In genomic region chr10:63424475-63424814, GRCm38 (mm10) we compare ENCODE assay signal across 10 mouse cellular contexts. TPM values are rescaled to one million over a fixed set of nuclear protein-coding genes. Genes with fewer than 3 reads are reported as not detected.
DNase-seq lines count a peak whose midpoint lies in the region; ATAC-seq and TF ChIP-seq lines count a peak whose summit lies in the region.
"Had no signal": no experiment of that assay in that cellular context is flagged by ENCODE, and none has a peak within 500 bp of the region (broad histone marks: within the 10 kb centered on the region; RNA-seq: fewer than 3 reads in every experiment).

No protein-coding gene starts in this region.

- TF ChIP-seq EP300 in CH12.LX (IDR thresholded peaks at IDR 0.05; ENCODE audit: low read length) = no peak

- H3K79me2 ChIP-seq in CH12.LX (replicated peaks; ENCODE audit: control insufficient read depth, extremely low read depth, insufficient read depth, poor library complexity, severe bottlenecking) = no peaks in the 10 kb centered on the region

- ATAC-seq in kidney, embryonic 15.5 days (replicated peaks; ENCODE audit: low FRiP score) = no peak
- ATAC-seq in cerebellum, adult (ENCODE audit: insufficient number of reproducible peaks, low FRiP score, low TSS enrichment) = no peak

- 0 out of 2 replicates have a peak, but pooled peaks cover 3% of the 10 kb centered on the region for H3K4me1 ChIP-seq in kidney, embryonic 15.5 days
- H3K4me1 ChIP-seq in CH12.LX (ENCODE audit: control insufficient read depth in 1 of 2, insufficient read depth in 2 of 2) = peaks cover 0 to 22% of the 10 kb centered on the region in 2 experiments; a peak in 3 of 4 replicates
- H3K4me1 ChIP-seq in forebrain, embryonic 10.5 days = peaks cover 6% of the 10 kb centered on the region; the same call in 1 of the 2 replicates

- peak; percentile 18 for DNase-seq in kidney, adult 18-20 months
- DNase-seq in CH12.LX (ENCODE audit: extremely low read depth) = peak; percentile 57
- DNase-seq in adrenal gland, postnatal 10 days = peak; percentile 57
- DNase-seq in kidney, postnatal 4 days = peak; percentile 20 to 48
- DNase-seq in spleen, adult 12 weeks (ENCODE audit: low spot score) = peak; percentile 25
- no peak for DNase-seq in forebrain, embryonic 10.5 days (ENCODE audit: extremely low spot score, low spot score)

- no peak overlapping the region for H3K4me2 ChIP-seq in kidney, embryonic 15.5 days
- no peak overlapping the region; the same call in 1 of the 2 replicates for H3K4me2 ChIP-seq in CH12.LX (ENCODE audit: insufficient read depth, low read depth, poor library complexity, severe bottlenecking)

- no peak overlapping the region for H3K9ac ChIP-seq in kidney, embryonic 15.5 days
- H3K9ac ChIP-seq in CH12.LX (ENCODE audit: insufficient read depth, low read depth) = no peak overlapping the region

- TF ChIP-seq POLR2A in CH12.LX (IDR thresholded peaks at IDR 0.05; ENCODE audit: low read depth, low read length) = no peak

- peak in 1 of 2 experiments; percentile 80; a peak in 2 of 4 replicates for TF ChIP-seq CTCF in CH12.LX (conservative IDR thresholded peaks at IDR 0.05 in 1 of 2, IDR thresholded peaks at IDR 0.05 in 1 of 2; ENCODE audit: low read depth in 2 of 2, low read length in 2 of 2)

- no peaks in the 10 kb centered on the region for H3K27me3 ChIP-seq in kidney, embryonic 15.5 days
- no peaks in the 10 kb centered on the region for H3K27me3 ChIP-seq in CH12.LX (replicated peaks)
- H3K27me3 ChIP-seq in forebrain, embryonic 10.5 days (ENCODE audit: poor library complexity, severe bottlenecking) = no peaks in the 10 kb centered on the region

- no peak overlapping the region for H3K27ac ChIP-seq in kidney, embryonic 15.5 days
- H3K27ac ChIP-seq in CH12.LX (ENCODE audit: insufficient read depth, low read depth) = no peak overlapping the region
- H3K27ac ChIP-seq in forebrain, embryonic 10.5 days = no peak overlapping the region

- H3K9me3 ChIP-seq in kidney, embryonic 15.5 days (replicated peaks) = no peaks in the 10 kb centered on the region
- H3K9me3 ChIP-seq in CH12.LX (replicated peaks; ENCODE audit: low read length) = no peaks in the 10 kb centered on the region
- no peaks in the 10 kb centered on the region for H3K9me3 ChIP-seq in forebrain, embryonic 10.5 days

- dilution Hi-C loops in CH12.LX (cut with MboI; ENCODE audit: extremely low pct_ligation_motif_present, extremely low pct_unique_long_range_greater_than_20kb, low sequenced_read_pairs) = no loop called here

- no peak overlapping the region for H3K4me3 ChIP-seq in kidney, embryonic 15.5 days (replicated peaks)
- H3K4me3 ChIP-seq in CH12.LX (replicated peaks in 1 of 3; ENCODE audit: low read depth in 2 of 3, low read length in 2 of 3, poor library complexity in 1 of 3) = no peak overlapping the region
- no peak overlapping the region for H3K4me3 ChIP-seq in forebrain, embryonic 10.5 days

- TF ChIP-seq RAD21 in CH12.LX (IDR thresholded peaks at IDR 0.05; ENCODE audit: low read depth, low read length) = peak; percentile 48

- in situ Hi-C loops in CH12.LX (cut with MboI; ENCODE audit: low pct_ligation_motif_present, low pct_unique_long_range_greater_than_20kb, low sequenced_read_pairs) = no loop called here

- H3K36me3 ChIP-seq in kidney, embryonic 15.5 days = no peaks in the 10 kb centered on the region
- H3K36me3 ChIP-seq in CH12.LX (replicated peaks in 1 of 2; ENCODE audit: control insufficient read depth in 1 of 2, insufficient read depth in 1 of 2, low read length in 1 of 2) = no peaks in the 10 kb centered on the region
- H3K36me3 ChIP-seq in forebrain, embryonic 10.5 days (replicated peaks) = no peaks in the 10 kb centered on the region

TF ChIP-seq in CH12.LX, 34 proteins besides CTCF, POLR2A, EP300 and RAD21:
- 0 out of 2 replicates have a peak, but pooled peaks have one; percentile 22 for TF ChIP-seq HCFC1 (IDR thresholded peaks at IDR 0.05; ENCODE audit: low read depth, low read length)
- TF ChIP-seq SMC3 (IDR thresholded peaks at IDR 0.05; ENCODE audit: low read depth, low read length) = peak; percentile 46
- TF ChIP-seq MYC (IDR thresholded peaks at IDR 0.05; ENCODE audit: low read depth, low read length) = peak; percentile 91
- no peak for TF ChIP-seq MXI1 (IDR thresholded peaks at IDR 0.05; ENCODE audit: low read depth, low read length)
- TF ChIP-seq ELF1 (IDR thresholded peaks at IDR 0.05; ENCODE audit: low read depth, low read length) = peak; percentile 73
- TF ChIP-seq POLR2AphosphoS2 (IDR thresholded peaks at IDR 0.05; ENCODE audit: low read depth, low read length) = no peak
- 0 out of 2 replicates have a peak, but pooled peaks have one; percentile 29 for TF ChIP-seq TCF12 (IDR thresholded peaks at IDR 0.05; ENCODE audit: low read depth, low read length)
- peak; percentile 59 for TF ChIP-seq MAX (IDR thresholded peaks at IDR 0.05; ENCODE audit: low read length)
- no peak for TF ChIP-seq E2F4 (IDR thresholded peaks at IDR 0.05; ENCODE audit: insufficient replicate concordance, low read depth, low read length)
- TF ChIP-seq JUND (conservative IDR thresholded peaks at IDR 0.05; ENCODE audit: low read depth, low read length) = no peak
- peak; percentile 83 for TF ChIP-seq ZNF384 (IDR thresholded peaks at IDR 0.05; ENCODE audit: low read depth, low read length)

RNA-seq across cellular contexts. Expression of gene Gm7075, which starts 2.9 kb away (rescaled TPM):
- polyA plus RNA-seq in kidney, embryonic 15.5 days (2015; fragmentation: Nextera tagmentation; extraction: Ambion mirVana) = not detected in 2 replicates
- total RNA-seq in CH12.LX (2012; rRNA removed) (not detected in 2 replicates), CH12.LX (2014; rRNA removed) (not detected in 2 replicates)
- not detected in 2 replicates for polyA plus RNA-seq in CH12.LX (2012; ENCODE audit: insufficient read length, low read depth)
- total RNA-seq in adrenal gland, postnatal 10 days (2021) = not detected
- polyA plus RNA-seq in forebrain, embryonic 10.5 days (2016; fragmentation: Nextera tagmentation; extraction: Ambion mirVana) = not detected in 2 replicates
- total RNA-seq: left cerebral cortex, postnatal 10 days had no signal
- polyA plus RNA-seq: embryonic facial prominence, embryonic 14.5 days had no signal

RNA-seq across cellular contexts. Expression of gene Ctnna3, which starts 5.5 kb away (rescaled TPM):
- 0.53 and 0.59 TPM in 2 replicates for polyA plus RNA-seq in kidney, embryonic 15.5 days (2015; fragmentation: Nextera tagmentation; extraction: Ambion mirVana)
- not detected in 2 replicates for total RNA-seq in CH12.LX (2012; rRNA removed)
- total RNA-seq in CH12.LX (2014; rRNA removed) = 0.09 TPM in 1 of 2 replicates, not detected in the other
- polyA plus RNA-seq in CH12.LX (2012; ENCODE audit: insufficient read length, low read depth) = not detected in 2 replicates
- 1 to 10 TPM; 2.1 to 3.5 TPM for total RNA-seq in adrenal gland, postnatal 10 days (2021)
- 0.05 and 0.16 TPM in 2 replicates for polyA plus RNA-seq in forebrain, embryonic 10.5 days (2016; fragmentation: Nextera tagmentation; extraction: Ambion mirVana)

RNA-seq across cellular contexts. Expression of gene Dnajc12, which starts 42.2 kb away (rescaled TPM):
- 12.3 and 12.5 TPM in 2 replicates for polyA plus RNA-seq in kidney, embryonic 15.5 days (2015; fragmentation: Nextera tagmentation; extraction: Ambion mirVana)
- total RNA-seq in CH12.LX (2012; rRNA removed) (3.7 and 3.8 TPM in 2 replicates), CH12.LX (2014; rRNA removed) (0.83 and 2.4 TPM in 2 replicates)
- polyA plus RNA-seq in CH12.LX (2012; ENCODE audit: insufficient read length, low read depth) = 1.3 and 1.5 TPM in 2 replicates
- total RNA-seq in adrenal gland, postnatal 10 days (2021) = 10 to 100 TPM; 14.6 to 15.9 TPM
- 9.6 and 9.9 TPM in 2 replicates for polyA plus RNA-seq in forebrain, embryonic 10.5 days (2016; fragmentation: Nextera tagmentation; extraction: Ambion mirVana)

RNA-seq across cellular contexts. Expression of gene Sirt1, which starts 42.9 kb away (rescaled TPM):
- polyA plus RNA-seq in kidney, embryonic 15.5 days (2015; fragmentation: Nextera tagmentation; extraction: Ambion mirVana) = 5.9 and 6.1 TPM in 2 replicates
- 11.5 and 15.6 TPM in 2 replicates for total RNA-seq in CH12.LX (2012; rRNA removed)
- 24.7 and 28.9 TPM in 2 replicates for total RNA-seq in CH12.LX (2014; rRNA removed)
- polyA plus RNA-seq in CH12.LX (2012; ENCODE audit: insufficient read length, low read depth) = 15.7 and 17.4 TPM in 2 replicates
- total RNA-seq in adrenal gland, postnatal 10 days (2021) = 10 to 100 TPM; 17.3 to 17.5 TPM
- 5.4 and 6.8 TPM in 2 replicates for polyA plus RNA-seq in forebrain, embryonic 10.5 days (2016; fragmentation: Nextera tagmentation; extraction: Ambion mirVana)
